Mouse (Mus musculus): ENCODE measurements around the gene Lrrc10. TPM values are rescaled to one million over a fixed set of nuclear protein-coding genes. Genes with fewer than 3 reads are reported as not detected.

Gene Lrrc10
- polyA plus RNA-seq, 1 experiment from 2014 or later, result not detected

GRCm38 (mm10) chr10:117055668-117056067 is 10.5 kb downstream of the Lrrc10 start:
- Histone ChIP-seq H3K4me3 (replicated peaks) (no peak overlapping the region), H3K4me1 (peaks cover 5% of the 10 kb centered on the region), H3K9ac (no peak overlapping the region), H3K9me3 (no peaks in the 10 kb centered on the region), H3K36me3 (replicated peaks) (peaks cover 99% of the 10 kb centered on the region), H3K4me2 (no peak overlapping the region), H3K27me3 (no peaks in the 10 kb centered on the region), H3K27ac (no peak overlapping the region)
- 90% methylated on average over 4 of the region's 4 CpGs for WGBS
- no peak for ATAC-seq (ENCODE audit: low FRiP score)

GRCm38 (mm10) chr10:117062894-117063253 is 17.7 kb downstream of the Lrrc10 start:
- peak overlapping the region; percentile 73 for H3K4me2 ChIP-seq
- H3K4me3 ChIP-seq (replicated peaks), result peak overlapping the region; percentile 92
- peaks cover 42% of the 10 kb centered on the region for H3K36me3 ChIP-seq (replicated peaks)
- no peak for ATAC-seq (ENCODE audit: low FRiP score)
- WGBS, result 5% methylated on average over 15 of the region's 15 CpGs
- H3K9ac ChIP-seq, result peak overlapping the region; percentile 88
- H3K4me1 ChIP-seq, result peaks cover 11% of the 10 kb centered on the region
- H3K27me3 ChIP-seq, result no peaks in the 10 kb centered on the region
- H3K27ac ChIP-seq, result peak overlapping the region; percentile 79; the same call in 1 of the 2 replicates
- no peaks in the 10 kb centered on the region for H3K9me3 ChIP-seq

- H3K9me3 ChIP-seq, result no peaks in the 10 kb centered on the region
- ATAC-seq (ENCODE audit: low FRiP score), result peak; percentile 95
- peak within 1 kb of the TSS; percentile 88 for H3K9ac ChIP-seq
- H3K4me3 ChIP-seq (replicated peaks), result peak within 1 kb of the TSS; percentile 92
- H3K4me1 ChIP-seq, result peaks cover 11% of the 10 kb centered on the region
- peaks cover 37% of the 10 kb centered on the region for H3K36me3 ChIP-seq (replicated peaks)
- H3K27me3 ChIP-seq, result no peaks in the 10 kb centered on the region
- under 1% methylated on average over 68 of the region's 68 CpGs for WGBS
- peak within 1 kb of the TSS; percentile 73 for H3K4me2 ChIP-seq
- H3K27ac ChIP-seq, result peak within 1 kb of the TSS; percentile 79
Observed at GRCm38 (mm10) chr10:117063254-117064021, 18.3 kb downstream of the Lrrc10 start, which contains the start of gene Cct2. TSS of gene Cct2 (minus strand) at chr10:117063814.

- peak overlapping the region; percentile 52 for H3K4me2 ChIP-seq
- H3K27me3 ChIP-seq, result no peaks in the 10 kb centered on the region
- 7% methylated on average over 7 of the region's 7 CpGs for WGBS
- no peak overlapping the region for H3K9ac ChIP-seq
- H3K4me3 ChIP-seq (replicated peaks), result peak overlapping the region; percentile 92
- peaks cover 6% of the 10 kb centered on the region for H3K4me1 ChIP-seq
- no peaks in the 10 kb centered on the region for H3K9me3 ChIP-seq
- ATAC-seq (ENCODE audit: low FRiP score), result peak; percentile 51
- peak overlapping the region; percentile 78; the same call in 1 of the 2 replicates for H3K27ac ChIP-seq
- peaks cover 32% of the 10 kb centered on the region for H3K36me3 ChIP-seq (replicated peaks)
Observed at GRCm38 (mm10) chr10:117064076-117064475, 18.9 kb downstream of the Lrrc10 start.

GRCm38 (mm10) chr10:117069109-117069508 is 24.0 kb downstream of the Lrrc10 start:
- peaks cover 23% of the 10 kb centered on the region for H3K36me3 ChIP-seq (replicated peaks)
- H3K4me2 ChIP-seq, result no peak overlapping the region
- H3K27me3 ChIP-seq, result no peaks in the 10 kb centered on the region
- H3K4me1 ChIP-seq, result no peaks in the 10 kb centered on the region
- no peak overlapping the region for H3K9ac ChIP-seq
- 97% methylated on average over 3 of the region's 3 CpGs for WGBS
- H3K9me3 ChIP-seq, result no peaks in the 10 kb centered on the region
- H3K27ac ChIP-seq, result no peak overlapping the region
- ATAC-seq (ENCODE audit: low FRiP score), result no peak
- H3K4me3 ChIP-seq (replicated peaks), result no peak overlapping the region

GRCm38 (mm10) chr10:117072191-117072888 is 27.2 kb downstream of the Lrrc10 start:
- Histone ChIP-seq H3K9ac (no peak overlapping the region), H3K27me3 (no peaks in the 10 kb centered on the region), H3K4me1 (no peaks in the 10 kb centered on the region), H3K4me2 (no peak overlapping the region), H3K27ac (no peak overlapping the region), H3K9me3 (no peaks in the 10 kb centered on the region), H3K36me3 (replicated peaks) (peaks cover 46% of the 10 kb centered on the region), H3K4me3 (replicated peaks) (no peak overlapping the region)
- no peak for ATAC-seq (ENCODE audit: low FRiP score)
- WGBS, result 94% methylated on average over 18 of the region's 18 CpGs

- H3K4me2 ChIP-seq, result no peak overlapping the region
- no peaks in the 10 kb centered on the region for H3K4me1 ChIP-seq
- ATAC-seq (ENCODE audit: low FRiP score), result no peak
- H3K9ac ChIP-seq, result no peak overlapping the region
- H3K27ac ChIP-seq, result no peak overlapping the region
- H3K36me3 ChIP-seq (replicated peaks), result peaks cover 46% of the 10 kb centered on the region
- H3K27me3 ChIP-seq, result no peaks in the 10 kb centered on the region
- 92% methylated on average over 7 of the region's 7 CpGs for WGBS
- no peaks in the 10 kb centered on the region for H3K9me3 ChIP-seq
- H3K4me3 ChIP-seq (replicated peaks), result no peak overlapping the region
Observed at GRCm38 (mm10) chr10:117073176-117073575, 28.0 kb downstream of the Lrrc10 start.

GRCm38 (mm10) chr10:117078284-117078683 is 33.1 kb downstream of the Lrrc10 start:
- Histone ChIP-seq H3K9ac (no peak overlapping the region), H3K27me3 (no peaks in the 10 kb centered on the region), H3K4me2 (no peak overlapping the region), H3K9me3 (no peaks in the 10 kb centered on the region), H3K4me3 (replicated peaks) (no peak overlapping the region), H3K27ac (no peak overlapping the region), H3K4me1 (no peaks in the 10 kb centered on the region), H3K36me3 (replicated peaks) (peaks cover 60% of the 10 kb centered on the region)
- ATAC-seq (ENCODE audit: low FRiP score), result no peak
- 84% methylated on average over 6 of the region's 6 CpGs for WGBS

- 84% methylated on average over 4 of the region's 4 CpGs for WGBS
- H3K36me3 ChIP-seq (replicated peaks), result peaks cover 48% of the 10 kb centered on the region
Observed at GRCm38 (mm10) chr10:117081326-117081725, 36.2 kb downstream of the Lrrc10 start.

GRCm38 (mm10) chr10:117081914-117082359 is 36.8 kb downstream of the Lrrc10 start:
- no peak overlapping the region for H3K4me2 ChIP-seq
- no peaks in the 10 kb centered on the region for H3K4me1 ChIP-seq
- peaks cover 42% of the 10 kb centered on the region for H3K36me3 ChIP-seq (replicated peaks)
- H3K27ac ChIP-seq, result no peak overlapping the region
- no peaks in the 10 kb centered on the region for H3K27me3 ChIP-seq
- H3K4me3 ChIP-seq (replicated peaks), result no peak overlapping the region
- no peak for ATAC-seq (ENCODE audit: low FRiP score)
- H3K9ac ChIP-seq, result no peak overlapping the region
- 77% methylated on average over 2 of the region's 2 CpGs for WGBS
- H3K9me3 ChIP-seq, result no peaks in the 10 kb centered on the region

More at GRCm38 (mm10) chr10:117081326-117081725, 36.2 kb downstream of the Lrrc10 start:
- Histone ChIP-seq H3K27me3 (no peaks in the 10 kb centered on the region), H3K27ac (no peak overlapping the region), H3K4me1 (no peaks in the 10 kb centered on the region), H3K4me2 (no peak overlapping the region), H3K9ac (no peak overlapping the region), H3K9me3 (no peaks in the 10 kb centered on the region), H3K4me3 (replicated peaks) (no peak overlapping the region)
- no peak for ATAC-seq (ENCODE audit: low FRiP score)

GRCm38 (mm10) chr10:117089628-117090027 is 44.5 kb downstream of the Lrrc10 start:
- peaks cover 9% of the 10 kb centered on the region for H3K4me1 ChIP-seq
- H3K9ac ChIP-seq, result no peak overlapping the region
- WGBS, result 89% methylated on average over 4 of the region's 4 CpGs
- H3K27ac ChIP-seq, result no peak overlapping the region
- H3K4me3 ChIP-seq (replicated peaks), result no peak overlapping the region
- no peaks in the 10 kb centered on the region for H3K9me3 ChIP-seq
- no peak overlapping the region for H3K4me2 ChIP-seq
- ATAC-seq (ENCODE audit: low FRiP score), result no peak
- H3K36me3 ChIP-seq (replicated peaks), result peaks cover 13% of the 10 kb centered on the region; the same call in 1 of the 2 replicates
- H3K27me3 ChIP-seq, result no peaks in the 10 kb centered on the region

- H3K27me3 ChIP-seq, result no peaks in the 10 kb centered on the region
- no peak overlapping the region for H3K9ac ChIP-seq
- no peak overlapping the region for H3K4me3 ChIP-seq (replicated peaks)
- peak overlapping the region; percentile 65 for H3K27ac ChIP-seq
- 60% methylated on average over 15 of the region's 15 CpGs for WGBS
- no peak overlapping the region; the same call in 1 of the 2 replicates for H3K4me2 ChIP-seq
- ATAC-seq (ENCODE audit: low FRiP score), result peak; percentile 83
- no peaks in the 10 kb centered on the region for H3K9me3 ChIP-seq
- H3K4me1 ChIP-seq, result peaks cover 20% of the 10 kb centered on the region
- 0 out of 2 replicates have a peak, but pooled peaks cover 3% of the 10 kb centered on the region for H3K36me3 ChIP-seq (replicated peaks)
Observed at GRCm38 (mm10) chr10:117094504-117095329, 49.6 kb downstream of the Lrrc10 start.

Measured in forebrain, embryonic 12.5 days (tissue).